Mouse (Mus musculus) liver, adult (tissue): ENCODE data around the gene Csdc2.

ENCODE experiments used
- GATA4 ChIP-seq: IDR thresholded peaks from 2 replicates; pipeline ENCODE4 v1.6.1; 2014; ENCODE audit warnings: mild to moderate bottlenecking, low read length; ENCODE audit not compliant: insufficient replicate concordance

The Csdc2 gene

GRCm38 (mm10) chr15:81917621-81918463 lies 18.7 kb upstream of the Csdc2 start:
- no peak for TF ChIP-seq GATA4

- no peak for TF ChIP-seq GATA4
These were observed 17.5 kb upstream of the Csdc2 start for GRCm38 (mm10) chr15:81919062-81919461.

- TF ChIP-seq GATA4 = no peak
These were observed 15.9 kb upstream of the Csdc2 start for GRCm38 (mm10) chr15:81920546-81921217.

- no peak for TF ChIP-seq GATA4
These were observed 15.3 kb upstream of the Csdc2 start for GRCm38 (mm10) chr15:81921255-81921654.

DNA sequence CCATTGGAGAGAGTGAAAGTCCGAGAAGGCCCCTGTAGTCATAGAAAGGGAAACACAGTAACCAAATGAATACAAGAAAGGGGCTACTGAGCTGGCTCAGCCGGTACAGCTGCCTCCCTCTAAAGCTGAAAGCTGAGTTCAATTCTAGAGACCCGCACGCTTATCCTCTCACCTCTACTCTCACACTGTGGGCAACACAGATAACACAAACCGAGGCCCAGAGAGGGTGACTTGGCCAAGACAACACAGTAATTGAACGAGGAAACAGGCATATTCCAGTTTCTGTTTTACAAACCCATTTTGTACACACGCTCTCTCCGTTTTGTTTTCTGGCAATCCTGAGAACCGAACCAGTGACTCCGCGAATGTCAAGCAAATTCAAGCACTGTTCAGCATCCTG lies 11.6 kb upstream of the Csdc2 start:
- no peak for TF ChIP-seq GATA4

DNA sequence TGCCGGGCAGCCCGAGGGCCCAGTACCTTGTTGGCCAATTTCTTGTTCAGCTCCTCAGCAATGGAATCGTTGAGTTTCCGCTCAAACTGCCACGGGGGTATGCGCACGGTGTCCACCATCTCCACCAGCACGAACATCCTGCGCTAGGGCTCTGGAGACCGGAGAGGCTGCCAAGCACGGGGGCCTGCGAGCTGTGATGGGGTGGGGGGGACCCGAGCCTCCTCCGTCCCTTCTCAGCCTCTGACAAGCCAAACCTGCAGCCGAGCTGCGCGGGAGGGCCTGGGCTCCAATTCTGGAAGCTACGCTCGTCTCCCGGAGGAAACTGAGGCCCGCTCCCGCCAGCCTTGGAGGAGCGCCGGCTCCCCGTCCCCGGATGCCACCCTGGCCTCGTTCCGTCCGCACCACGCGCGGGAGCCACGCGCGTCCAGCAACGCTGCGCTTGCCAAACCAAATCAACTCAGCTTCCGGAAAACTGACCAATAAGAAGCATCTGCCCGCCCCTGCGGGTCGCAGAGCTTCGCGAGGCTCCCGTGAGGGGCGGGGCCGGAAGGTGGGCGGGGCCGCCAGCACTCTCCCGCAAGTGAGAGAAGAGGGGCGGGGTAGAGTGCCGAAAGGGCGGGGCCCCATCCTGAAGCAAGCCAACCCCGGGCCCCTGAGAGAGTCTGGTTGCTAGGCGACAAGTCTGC lies 10.7 kb upstream of the Csdc2 start, which contains the start of gene Polr3h:
Gene Polr3h, minus strand, starts transcription at position 481 of the 686 bp plus-strand sequence.
- no peak; the same call in 1 of the 2 replicates for TF ChIP-seq GATA4

DNA sequence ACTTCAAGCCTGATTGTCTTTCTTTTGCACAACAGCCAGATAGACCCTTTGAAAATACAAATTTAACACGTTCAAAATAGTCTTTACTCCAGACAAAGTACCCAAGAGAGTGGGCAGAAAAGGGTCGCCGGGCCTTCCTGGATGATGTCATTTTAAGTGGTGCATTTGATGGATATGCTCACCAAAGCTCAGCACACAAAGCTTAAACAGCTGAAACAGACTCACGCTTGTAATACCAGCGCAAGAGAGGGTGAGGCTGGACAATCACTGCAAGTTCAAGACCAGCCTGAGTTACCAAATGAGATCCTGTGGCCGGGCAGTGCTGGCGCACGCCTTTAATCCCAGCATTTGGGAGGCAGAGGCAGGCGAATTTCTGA lies 10.1 kb upstream of the Csdc2 start:
- TF ChIP-seq GATA4 = no peak

DNA sequence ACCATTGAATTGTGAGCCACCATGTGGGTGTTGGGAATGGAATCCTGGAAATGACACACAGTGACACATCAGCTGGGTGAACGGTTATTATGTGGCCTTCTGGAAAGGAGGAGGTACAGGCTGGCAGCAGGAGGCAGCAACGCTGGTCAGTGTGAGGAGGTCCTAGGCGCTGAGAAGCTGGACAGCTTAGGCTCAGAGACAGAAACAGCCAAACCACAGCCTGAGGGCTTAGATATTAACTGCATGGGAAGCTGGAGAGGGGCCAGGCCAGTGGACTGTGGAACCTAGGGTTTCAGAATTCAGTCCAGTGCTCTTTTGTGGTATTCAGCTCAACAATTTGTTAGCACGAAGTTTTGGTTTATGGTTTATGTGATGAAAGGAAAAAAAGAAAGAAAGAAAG lies 8.8 kb upstream of the Csdc2 start:
- no peak for TF ChIP-seq GATA4

DNA sequence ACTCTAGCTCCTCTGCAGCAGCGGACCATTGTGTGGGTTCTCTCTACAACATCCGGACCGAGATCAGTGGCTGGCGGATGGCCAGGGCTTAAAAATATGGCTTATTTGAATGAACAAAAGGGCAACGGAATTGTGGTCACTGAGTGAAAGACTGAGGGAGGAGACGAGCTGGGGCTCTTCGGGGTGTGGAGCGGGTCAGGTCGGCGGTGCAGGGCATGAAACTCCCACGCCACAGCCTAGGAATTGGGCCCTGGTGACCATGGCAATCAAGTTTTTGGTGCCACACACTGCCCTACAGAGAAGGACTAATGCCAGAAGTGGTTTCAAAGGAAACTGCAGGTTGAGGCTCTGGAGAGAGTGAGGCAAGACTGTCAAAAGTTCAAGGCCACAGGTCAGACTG lies 8.3 kb upstream of the Csdc2 start:
- no peak for TF ChIP-seq GATA4

DNA sequence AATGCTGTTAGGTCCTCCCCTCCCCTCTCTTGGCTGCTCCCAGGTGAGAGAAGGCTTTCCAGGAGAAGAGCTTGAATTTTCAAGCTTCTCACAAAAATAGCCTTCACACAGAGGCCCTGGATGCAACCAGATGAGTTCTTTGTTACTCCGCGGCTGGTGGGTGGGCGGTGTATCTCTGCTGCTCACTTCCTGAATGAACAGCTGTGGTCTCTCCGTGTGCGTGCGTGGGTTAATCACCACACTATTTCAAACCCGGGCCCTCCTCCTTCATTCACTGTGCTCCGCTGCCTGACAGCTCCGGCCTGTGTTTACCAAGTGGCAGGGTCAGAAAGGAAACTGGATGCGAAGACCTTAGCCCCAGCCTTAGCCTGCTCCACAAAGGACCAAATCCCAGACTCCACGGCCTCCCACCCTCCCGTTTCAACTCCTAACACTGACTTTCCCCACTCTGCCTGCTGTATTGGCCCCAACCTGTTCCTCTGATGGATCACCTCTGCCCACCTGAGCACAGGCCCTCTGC lies 3.5 kb upstream of the Csdc2 start:
- no peak for TF ChIP-seq GATA4

GRCm38 (mm10) chr15:81933986-81934385 lies 2.6 kb upstream of the Csdc2 start:
- TF ChIP-seq GATA4 = no peak

- no peak for TF ChIP-seq GATA4
These were observed 506 bp upstream of the Csdc2 start for GRCm38 (mm10) chr15:81935869-81936637.

- TF ChIP-seq GATA4 = no peak
These were observed 776 bp downstream of the Csdc2 start for GRCm38 (mm10) chr15:81937098-81937972.

GRCm38 (mm10) chr15:81938246-81938645 lies 1.7 kb downstream of the Csdc2 start:
- TF ChIP-seq GATA4 = no peak

DNA sequence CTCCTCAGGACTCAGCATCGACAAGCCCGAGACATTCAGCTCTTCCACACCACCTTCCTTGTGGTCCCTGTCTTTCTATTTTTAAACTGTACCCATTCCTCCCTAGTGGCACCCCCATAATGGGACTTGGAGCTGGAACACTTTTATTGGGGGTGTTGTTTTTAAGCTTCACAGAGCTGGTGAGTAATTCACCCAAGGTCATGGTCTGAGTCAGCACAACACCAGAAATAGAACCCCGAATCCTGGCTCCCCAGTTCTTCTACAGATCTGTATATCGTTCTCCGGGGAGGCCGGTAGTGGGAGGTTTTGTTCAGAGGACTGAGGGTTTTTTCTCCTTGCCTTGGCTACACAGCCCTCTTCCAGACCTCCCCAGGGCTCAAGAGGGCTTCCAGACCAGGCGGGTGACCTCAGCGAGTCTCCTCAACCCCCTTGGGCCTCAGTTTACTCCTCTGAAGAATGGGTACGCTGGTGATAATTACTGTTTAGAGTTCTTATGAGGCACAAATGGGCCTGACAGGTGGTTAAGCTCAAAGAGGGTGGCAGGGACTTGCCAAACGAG lies 2.7 kb downstream of the Csdc2 start:
- TF ChIP-seq GATA4 = no peak
